Mouse (Mus musculus) testis, adult 2 months (tissue): ENCODE results near the gene Wdr1.

Source experiments
- CTCF ChIP-seq: fragments of 200-500 bp; IDR thresholded peaks from 2 replicates; pipeline ENCODE4 v1.5.1; 2012; ENCODE audit warnings: low read depth, mild to moderate bottlenecking, inconsistent platforms, low read length, moderate library complexity; ENCODE audit not compliant: control insufficient read depth, insufficient read depth, insufficient replicate concordance
- POLR2A ChIP-seq: fragments of 200-500 bp; IDR thresholded peaks from 2 replicates; pipeline ENCODE4 v1.6.1; 2012; ENCODE audit warnings: low read depth, mild to moderate bottlenecking, inconsistent platforms, low read length, moderate library complexity; ENCODE audit not compliant: control insufficient read depth

- TF ChIP-seq POLR2A (no peak), CTCF (no peak)
These were observed 4.2 kb downstream of the Wdr1 start for GRCm38 (mm10) chr5:38558831-38559230.
